Mouse (Mus musculus) heart, adult 2 months (tissue): ENCODE data around the gene Shroom4. TPM values are rescaled to one million over a fixed set of nuclear protein-coding genes. Genes with fewer than 3 reads are reported as not detected.
A peak's percentile ranks its signal among the peaks of the same experiment; 100 is the strongest.

Experiments
- DNase-seq, 2 experiments: peaks; one replicate each; pipeline ENCODE4 v3.0.0; 2021
- H3K27ac ChIP-seq: fragments of 200-600 bp; 2 replicates; pipeline ENCODE4 v1.8.1; 2022
- H3K27me3 ChIP-seq: fragments of 200-500 bp; 2 replicates; pipeline ENCODE4 v1.6.1; 2012; ENCODE audit warnings: mild to moderate bottlenecking, low read length, inconsistent platforms, mixed read lengths; ENCODE audit not compliant: control insufficient read depth, insufficient read depth
- H3K36me3 ChIP-seq: fragments of 200-500 bp; 2 replicates; pipeline ENCODE4 v1.6.1; 2012; ENCODE audit warnings: low read length, inconsistent platforms; ENCODE audit not compliant: control insufficient read depth, insufficient read depth
- H3K4me1 ChIP-seq: fragments of 200-500 bp; 2 replicates; pipeline ENCODE4 v1.6.1; 2011; ENCODE audit warnings: low read length; ENCODE audit not compliant: control insufficient read depth, insufficient read depth
- H3K4me3 ChIP-seq: fragments of 200-600 bp; 2 replicates; pipeline ENCODE4 v1.8.1; 2022
- H3K79me2 ChIP-seq: fragments of 200-500 bp; replicated peaks from 2 replicates; pipeline ENCODE4 v1.6.1; 2012; ENCODE audit warnings: mild to moderate bottlenecking, inconsistent platforms, low read length, moderate library complexity, mixed read lengths; ENCODE audit not compliant: control insufficient read depth, insufficient read depth
- H3K9ac ChIP-seq: fragments of 200-500 bp; 2 replicates; pipeline ENCODE4 v1.6.1; 2012; ENCODE audit warnings: low read depth, mild to moderate bottlenecking, control low read depth, inconsistent platforms, low read length, mixed read lengths
- CTCF ChIP-seq: fragments of 200-600 bp; IDR thresholded peaks from 2 replicates; pipeline ENCODE4 v1.8.1; 2022; ENCODE audit warnings: antibody characterized with exemption, mild to moderate bottlenecking, moderate library complexity
- EP300 ChIP-seq: fragments of 200-500 bp; IDR thresholded peaks from 2 replicates; pipeline ENCODE4 v1.6.1; 2011; ENCODE audit warnings: low read depth, low read length, control low read depth; ENCODE audit not compliant: insufficient read depth
- POLR2A ChIP-seq: fragments of 200-500 bp; IDR thresholded peaks from 2 replicates; pipeline ENCODE4 v1.6.1; 2011; ENCODE audit warnings: mild to moderate bottlenecking, low read depth, low read length, control low read depth; ENCODE audit not compliant: insufficient read depth
- WGBS: fragments of 180-500 bp; shearing (Covaris S2); methylation state at CpG from one replicate; pipeline ENCODE4 v1.1.7; 2018; 5-methylcytosine and 5-hydroxymethylcytosine counted together
- intact Hi-C: fragments of 180-260 bp; cut with DNase I; formaldehyde crosslinking; loops from one replicate; pipeline ENCODE4 v1.15.1; 2025
- polyA plus RNA-seq: library from polyadenylated mRNA; depleted of rRNA; stranded (reverse); fragments of >200 nt; gene quantifications from 2 replicates; pipeline ENCODE4 v1.2.3, GENCODE M21; 2012
- total RNA-seq, 2 experiments: library from RNA; stranded (reverse); gene quantifications; 2 replicates each; pipeline ENCODE4 v1.2.3; 2021

Gene Shroom4
- total and polyA plus RNA-seq, 3 experiments = 5.1 to 14.8 (median 13.5) TPM

DNA sequence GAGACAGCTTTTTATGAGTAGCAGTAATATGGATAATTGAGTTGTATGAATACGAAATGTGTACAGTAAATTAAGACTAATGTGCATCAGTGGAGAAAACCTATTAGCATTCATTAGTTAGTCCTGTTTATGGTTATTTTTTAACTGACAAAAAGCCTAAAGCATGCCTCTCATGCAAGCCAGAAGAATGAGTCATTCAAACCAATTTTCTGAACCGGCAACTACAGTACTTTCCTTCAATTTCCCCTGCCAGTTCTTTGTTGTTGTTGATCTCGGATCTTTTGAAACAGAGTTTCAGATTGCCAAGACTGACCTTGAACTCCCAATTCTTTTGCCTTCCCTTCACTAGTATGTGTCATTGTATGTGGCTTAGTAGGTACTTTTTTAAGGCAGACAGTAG lies 117.6 kb downstream of the Shroom4 start:
- H3K27me3 ChIP-seq = no peaks in the 10 kb centered on the region
- no peak for DNase-seq
- H3K4me1 ChIP-seq = no peaks in the 10 kb centered on the region
- H3K4me3 ChIP-seq = no peak overlapping the region
- no peak overlapping the region for H3K27ac ChIP-seq
- 44% methylated on average over 3 of the region's 3 CpGs for WGBS
- no peaks in the 10 kb centered on the region for H3K79me2 ChIP-seq
- H3K9ac ChIP-seq = no peak overlapping the region
- TF ChIP-seq CTCF (no peak), POLR2A (no peak), EP300 (no peak)
- intact Hi-C loops = no loop called here
- H3K36me3 ChIP-seq = no peaks in the 10 kb centered on the region

DNA sequence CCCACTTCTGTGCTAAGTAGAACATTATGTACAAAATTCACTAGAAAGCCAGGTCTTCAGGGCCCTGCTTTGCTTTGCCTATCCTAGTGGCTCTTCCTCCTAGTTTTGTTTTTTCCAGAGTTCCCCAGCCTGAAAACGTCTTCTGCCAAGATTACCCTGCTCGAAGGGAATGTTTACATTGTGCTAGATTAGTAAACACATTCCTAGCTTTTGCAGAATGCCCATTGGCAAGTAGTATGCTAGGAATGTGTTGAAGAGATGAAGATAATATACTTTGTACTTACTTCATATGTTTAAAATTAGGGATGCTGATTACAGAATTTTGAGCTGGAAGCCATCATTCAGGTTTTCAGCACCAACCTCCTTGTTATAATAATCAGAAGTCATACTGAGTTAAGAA lies 118.8 kb downstream of the Shroom4 start:
- intact Hi-C loops = no loop called here
- DNase-seq = no peak
- Histone ChIP-seq H3K27ac (no peak overlapping the region), H3K27me3 (no peaks in the 10 kb centered on the region), H3K79me2 (no peaks in the 10 kb centered on the region), H3K9ac (no peak overlapping the region), H3K36me3 (no peaks in the 10 kb centered on the region), H3K4me3 (no peak overlapping the region), H3K4me1 (no peaks in the 10 kb centered on the region)
- 44% methylated on average over 2 of the region's 2 CpGs for WGBS
- no peak for TF ChIP-seq POLR2A
- no peak for TF ChIP-seq CTCF
- TF ChIP-seq EP300 = no peak

DNA sequence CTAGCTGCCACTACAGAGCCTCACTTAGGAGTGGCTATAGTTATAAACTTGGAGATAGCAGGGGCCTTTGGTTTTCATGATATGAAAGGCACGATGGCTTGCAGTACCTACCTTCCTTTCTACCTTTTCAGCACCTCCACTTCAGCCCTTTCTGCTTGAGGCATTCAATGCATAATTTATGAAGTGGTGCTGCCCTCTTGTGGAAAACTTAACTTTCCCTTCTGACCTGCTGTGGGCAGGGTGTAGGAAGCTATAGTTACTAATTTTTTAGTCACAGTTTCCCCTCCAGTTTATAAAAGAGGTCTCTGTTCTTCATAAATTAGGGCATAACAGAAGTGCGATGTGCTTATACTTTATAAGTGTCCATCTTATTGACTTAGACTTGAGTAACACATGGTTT lies 123.3 kb downstream of the Shroom4 start:
- no peaks in the 10 kb centered on the region for H3K4me1 ChIP-seq
- no peak overlapping the region for H3K9ac ChIP-seq
- H3K4me3 ChIP-seq = no peak overlapping the region
- 58% methylated on average over 2 of the region's 2 CpGs for WGBS
- TF ChIP-seq CTCF (peak; percentile 73), POLR2A (no peak)
- no peak overlapping the region for H3K27ac ChIP-seq
- H3K27me3 ChIP-seq = no peaks in the 10 kb centered on the region
- H3K36me3 ChIP-seq = no peaks in the 10 kb centered on the region
- H3K79me2 ChIP-seq = no peaks in the 10 kb centered on the region
- DNase-seq = no peak
- intact Hi-C loops = loop anchor here (2.0 to 5.0 kb wide), 4 partner anchors 41 to 262 kb away; partner anchors contain the start of gene Bmp15

- H3K27me3 ChIP-seq = no peaks in the 10 kb centered on the region
- peak overlapping the region; percentile 73; the same call in 1 of the 2 replicates for H3K27ac ChIP-seq
- H3K4me1 ChIP-seq = peaks cover 2% of the 10 kb centered on the region
- H3K79me2 ChIP-seq = no peaks in the 10 kb centered on the region
- DNase-seq = no peak
- H3K4me3 ChIP-seq = no peak overlapping the region
- 44% methylated on average over 2 of the region's 2 CpGs for WGBS
- H3K9ac ChIP-seq = no peak overlapping the region
- H3K36me3 ChIP-seq = no peaks in the 10 kb centered on the region
- TF ChIP-seq EP300 (no peak), CTCF (no peak), POLR2A (no peak)
- intact Hi-C loops = loop anchor here (1.0 kb wide), 1 partner anchor 41 kb away; no protein-coding TSS in a partner anchor
Observed at GRCm38 (mm10) chrX:6536636-6537035, 137.0 kb downstream of the Shroom4 start.

DNA sequence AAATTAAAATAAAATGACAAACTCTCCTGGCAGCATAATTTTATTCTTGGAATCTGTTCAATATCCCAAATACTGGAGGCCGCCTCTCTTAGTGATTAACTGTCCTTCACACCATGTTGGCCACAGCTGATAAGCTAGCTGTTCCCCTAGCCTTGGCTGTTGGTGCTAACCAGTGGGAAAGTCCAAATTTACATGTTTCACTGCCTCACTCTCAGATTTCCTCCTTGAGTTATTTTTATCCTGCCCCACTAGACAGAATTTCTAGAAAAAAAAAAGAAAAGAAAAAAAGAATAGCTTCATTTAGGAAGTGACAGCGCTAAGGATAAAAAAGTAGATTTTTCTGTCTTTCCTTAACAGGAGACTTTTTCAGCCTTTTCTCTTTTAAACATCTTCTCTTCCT lies 138.0 kb downstream of the Shroom4 start:
- Histone ChIP-seq H3K9ac (no peak overlapping the region), H3K27ac (peak overlapping the region; percentile 73), H3K27me3 (no peaks in the 10 kb centered on the region), H3K4me3 (no peak overlapping the region), H3K79me2 (no peaks in the 10 kb centered on the region), H3K4me1 (peaks cover 2% of the 10 kb centered on the region), H3K36me3 (no peaks in the 10 kb centered on the region)
- TF ChIP-seq POLR2A (no peak), CTCF (no peak), EP300 (no peak)
- DNase-seq = peak in 1 of 2 experiments; percentile 4
- intact Hi-C loops = loop anchor here (1.0 kb wide), 1 partner anchor 40 kb away; no protein-coding TSS in a partner anchor
- 23% methylated on average over 2 of the region's 2 CpGs for WGBS

- H3K4me1 ChIP-seq = no peaks in the 10 kb centered on the region
- H3K27ac ChIP-seq = no peak overlapping the region
- H3K9ac ChIP-seq = no peak overlapping the region
- intact Hi-C loops = no loop called here
- H3K36me3 ChIP-seq = no peaks in the 10 kb centered on the region
- no peaks in the 10 kb centered on the region for H3K79me2 ChIP-seq
- 93% methylated on average over 1 of the region's 1 CpGs for WGBS
- H3K4me3 ChIP-seq = no peak overlapping the region
- DNase-seq = no peak
- no peak for TF ChIP-seq POLR2A
- TF ChIP-seq EP300 = no peak
- TF ChIP-seq CTCF = no peak
- H3K27me3 ChIP-seq = no peaks in the 10 kb centered on the region
Observed at GRCm38 (mm10) chrX:6565066-6565465, 165.4 kb downstream of the Shroom4 start.
